Mouse (Mus musculus): ENCODE data around the gene Arl6ip5. TPM values are rescaled to one million over a fixed set of nuclear protein-coding genes. Genes with fewer than 3 reads are reported as not detected.

The Arl6ip5 gene
- polyA plus RNA-seq, 1 experiment: 102 TPM

- WGBS: 68% methylated on average over 7 of the region's 7 CpGs
- peaks cover 30% of the 10 kb centered on the region for H3K36me3 ChIP-seq (ENCODE audit: control insufficient read depth, insufficient read depth, low read length)
- H3K4me3 ChIP-seq (ENCODE audit: control insufficient read depth, insufficient read depth, low read length): no peak overlapping the region
- H3K4me1 ChIP-seq (replicated peaks; ENCODE audit: control insufficient read depth, insufficient read depth, low read length): no peaks in the 10 kb centered on the region
- no peak for DNase-seq
- H3K27ac ChIP-seq (ENCODE audit: control insufficient read depth, insufficient read depth, low read length): no peak overlapping the region
- H3K27me3 ChIP-seq (ENCODE audit: control insufficient read depth, insufficient read depth, low read length): no peaks in the 10 kb centered on the region
- TF ChIP-seq POLR2A (IDR thresholded peaks at IDR 0.05; ENCODE audit: control insufficient read depth, extremely low read depth, insufficient read depth, low read length, poor library complexity): no peak
- no peak for TF ChIP-seq CTCF (IDR thresholded peaks at IDR 0.05; ENCODE audit: borderline replicate concordance, control insufficient read depth, extremely low read depth, insufficient read depth, low read length, poor library complexity)
These were observed 24.6 kb downstream of the Arl6ip5 start for GRCm38 (mm10) chr6:97234911-97235668.

- 97% methylated on average over 5 of the region's 5 CpGs for WGBS
These were observed 25.6 kb downstream of the Arl6ip5 start for GRCm38 (mm10) chr6:97236088-97236487.

GRCm38 (mm10) chr6:97239360-97239759 is 28.9 kb downstream of the Arl6ip5 start:
- WGBS: 97% methylated on average over 6 of the region's 6 CpGs
- no peak overlapping the region for H3K27ac ChIP-seq (ENCODE audit: control insufficient read depth, insufficient read depth, low read length)
- no peak for DNase-seq
- H3K36me3 ChIP-seq (ENCODE audit: control insufficient read depth, insufficient read depth, low read length): no peaks in the 10 kb centered on the region
- H3K4me3 ChIP-seq (ENCODE audit: control insufficient read depth, insufficient read depth, low read length): no peak overlapping the region
- no peaks in the 10 kb centered on the region for H3K27me3 ChIP-seq (ENCODE audit: control insufficient read depth, insufficient read depth, low read length)
- TF ChIP-seq CTCF (IDR thresholded peaks at IDR 0.05; ENCODE audit: borderline replicate concordance, control insufficient read depth, extremely low read depth, insufficient read depth, low read length, poor library complexity) (no peak), POLR2A (IDR thresholded peaks at IDR 0.05; ENCODE audit: control insufficient read depth, extremely low read depth, insufficient read depth, low read length, poor library complexity) (no peak)
- no peaks in the 10 kb centered on the region for H3K4me1 ChIP-seq (replicated peaks; ENCODE audit: control insufficient read depth, insufficient read depth, low read length)

More at GRCm38 (mm10) chr6:97236088-97236487, 25.6 kb downstream of the Arl6ip5 start:
- Histone ChIP-seq H3K4me3 (ENCODE audit: control insufficient read depth, insufficient read depth, low read length) (no peak overlapping the region), H3K27me3 (ENCODE audit: control insufficient read depth, insufficient read depth, low read length) (no peaks in the 10 kb centered on the region), H3K27ac (ENCODE audit: control insufficient read depth, insufficient read depth, low read length) (no peak overlapping the region), H3K4me1 (replicated peaks; ENCODE audit: control insufficient read depth, insufficient read depth, low read length) (no peaks in the 10 kb centered on the region), H3K36me3 (ENCODE audit: control insufficient read depth, insufficient read depth, low read length) (peaks cover 21% of the 10 kb centered on the region)
- no peak for TF ChIP-seq POLR2A (IDR thresholded peaks at IDR 0.05; ENCODE audit: control insufficient read depth, extremely low read depth, insufficient read depth, low read length, poor library complexity)
- no peak for TF ChIP-seq CTCF (IDR thresholded peaks at IDR 0.05; ENCODE audit: borderline replicate concordance, control insufficient read depth, extremely low read depth, insufficient read depth, low read length, poor library complexity)
- DNase-seq: no peak

- TF ChIP-seq POLR2A (IDR thresholded peaks at IDR 0.05; ENCODE audit: control insufficient read depth, extremely low read depth, insufficient read depth, low read length, poor library complexity) (no peak), CTCF (IDR thresholded peaks at IDR 0.05; ENCODE audit: borderline replicate concordance, control insufficient read depth, extremely low read depth, insufficient read depth, low read length, poor library complexity) (no peak)
- no peaks in the 10 kb centered on the region for H3K4me1 ChIP-seq (replicated peaks; ENCODE audit: control insufficient read depth, insufficient read depth, low read length)
- H3K27ac ChIP-seq (ENCODE audit: control insufficient read depth, insufficient read depth, low read length): no peak overlapping the region
- no peaks in the 10 kb centered on the region for H3K27me3 ChIP-seq (ENCODE audit: control insufficient read depth, insufficient read depth, low read length)
- WGBS: 85% methylated on average over 5 of the region's 5 CpGs
- H3K36me3 ChIP-seq (ENCODE audit: control insufficient read depth, insufficient read depth, low read length): no peaks in the 10 kb centered on the region
- DNase-seq: no peak
- no peak overlapping the region for H3K4me3 ChIP-seq (ENCODE audit: control insufficient read depth, insufficient read depth, low read length)
These were observed 29.6 kb downstream of the Arl6ip5 start for GRCm38 (mm10) chr6:97240092-97240491.

GRCm38 (mm10) chr6:97242522-97242921 is 32.0 kb downstream of the Arl6ip5 start:
- H3K27ac ChIP-seq (ENCODE audit: control insufficient read depth, insufficient read depth, low read length): no peak overlapping the region
- TF ChIP-seq POLR2A (IDR thresholded peaks at IDR 0.05; ENCODE audit: control insufficient read depth, extremely low read depth, insufficient read depth, low read length, poor library complexity): no peak
- no peak for TF ChIP-seq CTCF (IDR thresholded peaks at IDR 0.05; ENCODE audit: borderline replicate concordance, control insufficient read depth, extremely low read depth, insufficient read depth, low read length, poor library complexity)
- WGBS: 93% methylated on average over 4 of the region's 4 CpGs
- H3K4me1 ChIP-seq (replicated peaks; ENCODE audit: control insufficient read depth, insufficient read depth, low read length): no peaks in the 10 kb centered on the region
- no peaks in the 10 kb centered on the region for H3K36me3 ChIP-seq (ENCODE audit: control insufficient read depth, insufficient read depth, low read length)
- DNase-seq: no peak
- no peaks in the 10 kb centered on the region for H3K27me3 ChIP-seq (ENCODE audit: control insufficient read depth, insufficient read depth, low read length)
- no peak overlapping the region for H3K4me3 ChIP-seq (ENCODE audit: control insufficient read depth, insufficient read depth, low read length)

- no peaks in the 10 kb centered on the region for H3K27me3 ChIP-seq (ENCODE audit: control insufficient read depth, insufficient read depth, low read length)
- no peak overlapping the region for H3K27ac ChIP-seq (ENCODE audit: control insufficient read depth, insufficient read depth, low read length)
- H3K4me3 ChIP-seq (ENCODE audit: control insufficient read depth, insufficient read depth, low read length): no peak overlapping the region
- DNase-seq: no peak
- no peaks in the 10 kb centered on the region for H3K36me3 ChIP-seq (ENCODE audit: control insufficient read depth, insufficient read depth, low read length)
- no peaks in the 10 kb centered on the region for H3K4me1 ChIP-seq (replicated peaks; ENCODE audit: control insufficient read depth, insufficient read depth, low read length)
- no peak for TF ChIP-seq CTCF (IDR thresholded peaks at IDR 0.05; ENCODE audit: borderline replicate concordance, control insufficient read depth, extremely low read depth, insufficient read depth, low read length, poor library complexity)
- TF ChIP-seq POLR2A (IDR thresholded peaks at IDR 0.05; ENCODE audit: control insufficient read depth, extremely low read depth, insufficient read depth, low read length, poor library complexity): no peak
These were observed 34.7 kb downstream of the Arl6ip5 start for GRCm38 (mm10) chr6:97245200-97245599.

Data from thymus, adult 2 months (tissue).